Mouse (Mus musculus): Measurements from ENCODE around the gene C2.

The C2 gene

GRCm38 (mm10) chr17:34879336-34879879 lies 18.7 kb downstream of the C2 start, which contains the start of gene Zbtb12:
Gene Zbtb12, plus strand, starts transcription at chr17:34879483.
- no peak for DNase-seq (ENCODE audit: low read depth)

DNA sequence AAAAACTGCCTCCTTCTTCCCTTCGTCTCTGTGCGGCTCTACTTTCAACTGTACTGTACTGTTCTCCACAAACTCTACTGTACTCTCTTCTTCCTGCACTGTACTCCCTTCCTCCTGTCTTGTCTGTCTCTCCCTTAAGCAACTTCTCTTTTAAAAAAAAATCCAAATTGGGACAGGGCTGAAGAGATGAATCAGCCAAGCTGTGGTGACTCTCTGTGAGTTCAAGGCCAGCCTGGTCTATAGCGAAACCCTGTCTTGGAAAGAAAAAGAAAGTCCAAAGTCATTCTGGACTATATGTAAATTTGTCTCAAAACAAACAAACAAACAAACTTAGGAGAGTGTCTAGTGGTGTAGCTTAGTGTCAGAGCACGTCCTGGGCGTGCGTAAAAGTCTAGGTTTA lies 23.7 kb downstream of the C2 start:
- DNase-seq (ENCODE audit: low read depth) = no peak

DNA sequence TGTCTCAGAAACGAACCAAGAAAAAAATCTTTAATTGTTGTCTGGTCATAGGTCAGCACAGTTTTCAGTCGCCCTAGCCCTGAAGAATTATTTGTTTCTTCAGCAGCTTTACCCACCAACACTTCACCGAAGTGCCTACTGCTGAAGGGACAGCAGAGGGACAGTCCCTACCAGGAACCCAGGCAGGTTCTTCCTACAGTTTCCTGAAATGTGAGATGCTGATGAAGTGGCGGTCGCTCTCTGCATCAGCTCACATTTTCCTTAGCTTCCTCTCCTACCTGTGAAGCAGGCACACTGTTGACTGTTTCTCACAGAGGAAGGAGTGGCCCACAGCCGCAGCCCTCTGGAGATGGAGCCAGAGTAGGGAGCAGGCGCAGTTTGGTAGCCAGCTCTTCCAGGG lies 32.1 kb downstream of the C2 start:
- no peak for DNase-seq (ENCODE audit: low read depth)

- DNase-seq (ENCODE audit: low read depth) = no peak
Observed at GRCm38 (mm10) chr17:34862416-34863081, 35.5 kb downstream of the C2 start, which contains the start of gene Cfb. Gene Cfb, minus strand, starts transcription at chr17:34862518.

GRCm38 (mm10) chr17:34861704-34862415 lies 36.2 kb downstream of the C2 start:
- DNase-seq (ENCODE audit: low read depth) = no peak

DNA sequence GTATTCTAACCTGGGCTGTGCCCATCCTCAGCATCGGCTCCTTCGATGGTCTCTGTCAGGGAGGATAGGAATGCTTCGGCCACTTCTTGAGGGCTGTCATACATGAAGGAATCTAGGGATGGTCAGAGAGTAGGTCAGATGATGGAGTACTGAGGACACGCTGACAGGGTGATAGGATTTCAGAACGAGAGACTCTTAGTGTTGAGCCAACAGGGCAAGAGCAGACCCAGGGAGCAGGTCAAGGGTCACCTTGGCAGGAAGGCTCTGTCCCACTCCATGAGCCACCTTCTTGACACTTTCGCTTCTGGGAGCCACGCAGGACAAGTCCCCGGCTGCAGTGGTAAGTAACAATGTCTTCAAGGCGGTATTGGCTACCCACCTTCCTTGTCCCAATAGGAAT lies 37.6 kb downstream of the C2 start:
- no peak for DNase-seq (ENCODE audit: low read depth)

DNA sequence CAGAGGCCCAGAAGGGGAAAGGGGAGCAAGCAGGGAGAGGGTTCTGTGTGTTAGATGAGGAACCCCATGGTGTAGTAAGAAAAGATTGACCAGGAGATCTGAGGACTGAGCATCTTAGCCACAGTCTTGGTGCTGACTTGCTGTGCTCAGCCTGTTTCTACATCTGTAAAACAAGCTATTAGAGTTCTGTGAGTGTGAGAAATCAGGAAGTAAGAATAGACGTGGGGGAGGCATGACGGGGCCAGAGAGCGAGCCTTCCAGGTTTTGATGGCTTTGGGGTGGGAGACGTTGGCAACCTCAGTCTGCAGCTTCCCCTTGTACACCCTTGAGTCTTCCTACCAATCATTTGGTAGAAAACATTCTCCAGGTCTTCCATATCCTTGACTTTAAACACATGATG lies 39.4 kb downstream of the C2 start:
- no peak for DNase-seq (ENCODE audit: low read depth)

DNA sequence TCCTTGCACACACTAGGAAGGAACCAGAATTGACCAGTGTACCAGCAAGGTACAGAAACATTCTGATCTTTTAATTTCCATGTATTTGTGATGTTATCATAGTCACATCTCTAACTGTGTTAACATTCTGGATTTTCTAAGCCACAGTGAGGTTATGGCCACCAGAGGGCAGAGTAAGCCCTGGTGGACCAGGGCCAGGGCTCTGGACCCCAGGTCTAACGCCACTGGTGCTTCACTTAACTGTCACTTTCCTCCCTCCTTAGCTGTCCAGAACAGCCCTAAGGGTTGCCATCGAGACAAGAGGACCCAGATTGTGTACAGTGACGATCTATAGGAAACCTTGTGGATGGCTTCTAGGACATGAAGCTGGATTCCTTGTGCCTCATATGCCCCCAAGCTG lies 42.2 kb downstream of the C2 start:
- no peak for DNase-seq (ENCODE audit: low read depth)

- no peak for DNase-seq (ENCODE audit: low read depth)
Observed at GRCm38 (mm10) chr17:34854761-34855160, 43.3 kb downstream of the C2 start.

DNA sequence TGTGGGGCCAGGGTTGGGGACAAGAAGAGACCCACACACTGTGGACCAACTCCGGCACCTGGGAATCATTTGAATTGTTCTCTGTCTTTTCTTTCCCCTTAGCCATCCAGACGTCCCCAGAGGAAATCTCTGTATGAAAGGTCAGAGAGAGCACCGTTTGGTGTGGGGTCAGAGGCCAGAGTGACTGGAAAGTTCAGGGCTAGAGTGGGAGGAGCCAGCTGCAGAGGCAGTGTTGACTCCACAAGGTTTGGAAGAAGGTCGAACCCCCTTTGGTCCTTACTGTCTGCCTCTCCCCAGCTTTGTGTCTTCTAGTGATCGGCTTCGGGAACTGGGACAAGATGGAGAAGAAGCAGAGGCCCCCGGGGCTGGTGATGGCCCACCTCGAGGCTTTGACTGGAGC lies 44.6 kb downstream of the C2 start:
- no peak for DNase-seq (ENCODE audit: low read depth)

GRCm38 (mm10) chr17:34850517-34851125 lies 47.4 kb downstream of the C2 start:
- DNase-seq (ENCODE audit: low read depth) = no peak

DNA sequence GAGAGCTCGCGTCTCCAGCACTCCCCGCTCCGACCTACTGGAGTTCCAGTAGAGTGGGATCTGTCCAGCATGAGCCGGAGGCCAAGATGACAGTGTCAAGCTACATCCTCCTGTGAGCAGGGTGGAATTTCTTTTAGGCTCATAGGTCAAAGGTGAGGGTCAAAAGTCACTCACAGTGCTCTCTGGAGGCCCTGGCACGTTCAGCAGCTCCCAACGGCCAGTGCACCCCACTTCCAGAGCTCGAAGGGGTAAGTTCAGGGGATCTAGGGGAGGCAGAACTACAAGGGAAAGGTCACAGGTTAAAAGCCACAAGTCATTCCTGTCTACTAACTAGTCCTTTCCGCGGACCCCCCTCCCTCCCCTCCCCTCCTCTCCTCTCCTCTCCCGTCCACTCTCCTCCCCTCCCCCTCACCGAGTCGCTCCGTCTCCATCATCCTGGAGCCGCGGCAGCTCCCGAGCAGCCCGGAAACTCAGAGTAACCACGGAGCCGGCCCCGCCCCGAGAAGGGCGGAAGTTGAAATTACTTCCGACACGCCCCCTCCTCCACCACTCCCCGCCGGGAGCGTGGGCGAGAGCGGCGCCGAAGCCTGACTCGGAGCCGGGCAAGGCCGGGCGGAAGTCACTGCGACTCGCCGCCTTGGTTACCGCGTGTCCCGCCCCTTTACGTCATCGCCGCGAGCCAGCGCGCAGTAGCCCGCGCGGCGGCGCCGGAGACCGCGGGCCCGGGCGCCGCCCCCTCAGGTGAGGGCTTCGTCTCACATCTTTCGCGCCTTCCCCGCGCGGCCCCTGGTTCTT lies 48.1 kb downstream of the C2 start, which contains the start of the genes Skiv2l and Nelfe:
Gene Skiv2l (minus strand): TSS at position 489 of the 795 bp plus-strand sequence.
Gene Nelfe (plus strand): TSS at position 670 of the 795 bp plus-strand sequence.
- peak; percentile 92 for DNase-seq (ENCODE audit: low read depth)

DNA sequence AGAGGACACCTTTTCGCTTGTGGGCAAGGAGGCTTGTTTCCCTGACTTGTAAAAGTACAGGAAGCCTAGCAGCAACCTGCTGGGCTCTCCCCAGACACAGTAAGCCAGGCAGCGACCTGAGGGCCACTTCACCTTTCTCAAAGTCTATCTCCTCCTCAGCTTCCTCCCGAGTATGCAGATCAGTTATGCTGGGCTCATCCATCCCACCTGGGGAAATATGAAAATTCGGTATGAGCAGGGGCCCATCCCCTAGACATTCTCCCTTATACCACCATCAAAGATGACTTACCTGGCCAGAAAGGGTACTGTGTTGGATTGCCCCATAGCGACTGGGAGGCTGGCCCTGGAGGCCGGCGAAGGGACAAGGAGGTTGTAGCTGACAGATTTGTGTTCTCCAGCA lies 50.5 kb downstream of the C2 start:
- no peak for DNase-seq (ENCODE audit: low read depth)

DNA sequence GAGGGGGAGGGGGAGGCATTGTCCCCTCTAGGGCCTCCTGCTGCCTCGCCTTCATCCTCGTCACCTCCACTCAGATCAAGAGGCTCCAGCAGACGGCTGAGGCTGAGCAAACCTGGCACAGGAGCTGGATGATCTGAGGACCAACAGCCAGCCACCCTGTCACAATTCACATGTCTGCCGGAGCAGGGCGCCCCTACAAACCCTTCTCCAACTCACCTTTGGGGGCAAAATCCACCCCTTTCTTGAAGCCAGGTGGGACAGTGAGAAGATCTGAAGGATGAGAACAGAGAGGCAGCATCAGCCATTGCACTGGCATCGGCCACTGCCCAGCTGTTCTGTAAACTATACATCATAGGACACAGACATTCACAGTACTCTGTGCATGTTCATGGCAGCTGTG lies 50.9 kb downstream of the C2 start:
- DNase-seq (ENCODE audit: low read depth) = no peak

DNA sequence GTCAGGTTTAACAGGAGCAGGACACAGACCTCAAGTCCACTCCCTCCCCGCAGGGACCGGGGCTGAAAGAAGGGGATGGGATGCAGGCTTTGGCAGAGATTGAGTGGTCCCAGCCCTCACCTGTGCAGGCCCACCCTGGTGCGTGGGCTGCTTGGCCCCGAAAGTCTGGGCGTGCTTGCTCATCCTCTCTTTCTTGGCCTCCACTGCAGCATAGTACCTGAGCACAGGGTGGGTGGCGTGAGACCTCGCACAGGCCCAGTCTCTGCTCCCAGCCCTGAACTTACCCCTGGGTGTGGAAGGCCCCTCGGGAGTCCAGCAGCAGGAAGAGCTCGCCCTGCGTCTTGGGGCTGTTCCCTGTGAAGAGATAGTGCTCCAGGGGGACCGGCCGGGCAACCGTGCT lies 53.2 kb downstream of the C2 start:
- no peak for DNase-seq (ENCODE audit: low read depth)

DNA sequence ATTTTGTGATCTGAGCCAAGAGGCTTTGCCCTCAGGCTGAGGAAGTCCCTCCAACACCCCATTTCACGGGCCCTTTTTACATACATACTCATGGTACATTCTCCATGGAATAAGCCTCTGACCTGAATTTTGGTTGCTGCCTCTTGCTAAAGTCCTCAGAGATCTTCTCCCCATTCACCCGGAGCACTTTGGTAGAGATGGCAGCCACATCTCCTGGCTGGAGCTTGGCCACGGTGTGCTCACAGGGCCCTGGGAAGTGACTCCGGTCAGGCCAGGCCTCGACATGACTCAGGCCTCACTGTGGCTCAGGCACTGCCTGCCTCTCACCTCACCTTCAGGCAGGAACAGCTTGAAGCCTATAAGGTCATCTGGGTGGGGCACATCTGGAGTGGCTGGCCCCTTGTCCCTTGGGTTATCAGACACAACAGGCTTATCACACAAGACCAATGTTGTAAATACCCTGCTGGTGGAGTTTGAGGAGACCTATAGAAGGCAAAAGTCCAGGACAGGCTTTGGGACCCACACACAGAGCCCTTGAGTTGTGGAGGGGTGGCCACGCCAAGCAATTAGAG lies 57.2 kb downstream of the C2 start:
- no peak for DNase-seq (ENCODE audit: low read depth)

DNA sequence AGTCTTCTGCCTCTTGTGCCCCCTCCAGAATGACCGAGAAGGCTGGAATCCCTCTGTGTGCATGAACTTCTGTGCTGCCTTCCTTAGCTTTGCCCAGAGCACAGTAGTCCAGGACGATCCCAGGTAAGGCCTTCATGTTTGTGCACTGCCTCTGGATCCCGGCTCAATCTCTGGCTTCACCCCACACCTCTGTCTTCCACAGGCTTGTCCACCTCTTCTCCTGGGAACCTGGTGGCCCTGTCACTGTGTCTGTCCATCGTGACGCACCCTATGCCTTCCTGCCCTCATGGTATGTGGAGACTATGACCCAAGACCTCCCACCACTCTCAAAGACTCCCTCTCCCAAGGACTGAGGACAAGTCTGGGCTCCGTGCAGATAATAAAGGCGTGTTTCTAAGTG lies 59.3 kb downstream of the C2 start:
- DNase-seq (ENCODE audit: low read depth) = no peak

GRCm38 (mm10) chr17:34837464-34838324 lies 60.4 kb downstream of the C2 start:
- no peak for DNase-seq (ENCODE audit: low read depth)

GRCm38 (mm10) chr17:34836856-34837221 lies 61.2 kb downstream of the C2 start, which contains the start of the genes Stk19 and Dxo:
Gene Stk19, minus strand, starts transcription at chr17:34836945.
Gene Dxo, plus strand, starts transcription at chr17:34837019.
- DNase-seq (ENCODE audit: low read depth) = peak; percentile 88

DNA sequence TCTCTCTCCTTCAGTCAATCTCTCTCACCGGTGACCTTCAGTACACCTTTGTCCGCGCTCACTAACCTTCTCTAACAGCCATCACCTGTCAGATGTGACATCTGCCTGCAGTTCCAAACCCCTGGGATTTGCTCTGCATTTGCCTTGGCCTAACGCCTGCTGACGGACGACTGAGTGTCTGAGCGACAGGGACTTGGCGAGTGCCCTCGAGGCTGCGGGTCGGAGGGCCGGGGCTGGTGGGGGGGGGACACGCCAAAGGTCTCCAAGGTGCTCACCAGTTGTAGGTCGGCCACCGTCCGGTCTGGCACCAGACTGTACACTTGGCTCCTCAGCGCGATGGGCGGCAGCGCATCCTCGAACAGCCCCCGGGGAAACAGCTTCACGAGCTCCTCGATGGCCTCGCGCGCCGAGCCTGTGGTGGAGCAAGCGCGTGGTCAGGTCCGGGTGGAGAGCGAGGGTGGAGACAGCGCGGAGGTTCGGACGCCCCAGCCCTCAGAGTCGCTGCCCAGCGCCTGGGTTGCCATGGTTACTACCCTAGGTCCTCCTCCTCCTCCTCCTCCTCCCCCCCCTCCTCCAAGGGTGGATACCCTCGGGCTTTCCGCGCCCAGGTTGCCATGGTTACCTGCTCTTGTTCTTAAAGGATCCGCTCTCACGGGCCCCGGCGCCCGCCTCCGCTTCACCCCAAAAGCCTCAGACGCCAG lies 61.8 kb downstream of the C2 start:
- DNase-seq (ENCODE audit: low read depth) = no peak

All from fibroblast of lung, adult 2 months (primary cell).